Mouse (Mus musculus) layer of hippocampus, adult 2 months (tissue): ENCODE data around the gene Car12. TPM values are rescaled to one million over a fixed set of nuclear protein-coding genes. Genes with fewer than 3 reads are reported as not detected.

Experiments used
- DNase-seq, 2 experiments: peaks; one replicate each; pipeline ENCODE4 v3.0.0; 2022; ENCODE audit warnings: low spot score in 2 of 2
- H3K27ac ChIP-seq: fragments of 200-600 bp; 2 replicates; pipeline ENCODE4 v1.8.1; 2022
- H3K4me3 ChIP-seq: fragments of 200-600 bp; 2 replicates; pipeline ENCODE4 v1.8.1; 2022; ENCODE audit warnings: mild to moderate bottlenecking
- CTCF ChIP-seq: fragments of 200-600 bp; conservative IDR thresholded peaks from 2 replicates; pipeline ENCODE4 v1.8.1; 2022; ENCODE audit warnings: antibody characterized with exemption, mild to moderate bottlenecking, moderate library complexity
- long read RNA-seq, 2 experiments: library from polyadenylated mRNA; stranded (forward); transcript quantifications; one replicate each; pipeline ENCODE4 v2.0.0; 2021; ENCODE audit warnings: borderline mapping rate in 2 of 2
- total RNA-seq, 2 experiments: library from RNA; stranded (reverse); gene quantifications; 2 replicates each; pipeline ENCODE4 v1.2.3; 2021

The Car12 gene
- 10 to 100 TPM; 48.6 to 52.5 TPM for total RNA-seq
- long read RNA-seq, experiment 1, transcript Car12-202 (10 exons, 3,639 nt) = major isoform, 24 of 31 reads
- long read RNA-seq, experiment 1, partial matches to known transcripts = 2 of 31 reads
- long read RNA-seq, experiment 1, other reads (novel, unspliced or antisense) = 4 of 31 reads
- long read RNA-seq, experiment 2, transcript Car12-202 (10 exons, 3,639 nt) = major isoform, 18 of 30 reads
- long read RNA-seq, experiment 2, partial matches to known transcripts = 3 of 30 reads
- long read RNA-seq, experiment 2, other reads (novel, unspliced or antisense) = 9 of 30 reads

DNA sequence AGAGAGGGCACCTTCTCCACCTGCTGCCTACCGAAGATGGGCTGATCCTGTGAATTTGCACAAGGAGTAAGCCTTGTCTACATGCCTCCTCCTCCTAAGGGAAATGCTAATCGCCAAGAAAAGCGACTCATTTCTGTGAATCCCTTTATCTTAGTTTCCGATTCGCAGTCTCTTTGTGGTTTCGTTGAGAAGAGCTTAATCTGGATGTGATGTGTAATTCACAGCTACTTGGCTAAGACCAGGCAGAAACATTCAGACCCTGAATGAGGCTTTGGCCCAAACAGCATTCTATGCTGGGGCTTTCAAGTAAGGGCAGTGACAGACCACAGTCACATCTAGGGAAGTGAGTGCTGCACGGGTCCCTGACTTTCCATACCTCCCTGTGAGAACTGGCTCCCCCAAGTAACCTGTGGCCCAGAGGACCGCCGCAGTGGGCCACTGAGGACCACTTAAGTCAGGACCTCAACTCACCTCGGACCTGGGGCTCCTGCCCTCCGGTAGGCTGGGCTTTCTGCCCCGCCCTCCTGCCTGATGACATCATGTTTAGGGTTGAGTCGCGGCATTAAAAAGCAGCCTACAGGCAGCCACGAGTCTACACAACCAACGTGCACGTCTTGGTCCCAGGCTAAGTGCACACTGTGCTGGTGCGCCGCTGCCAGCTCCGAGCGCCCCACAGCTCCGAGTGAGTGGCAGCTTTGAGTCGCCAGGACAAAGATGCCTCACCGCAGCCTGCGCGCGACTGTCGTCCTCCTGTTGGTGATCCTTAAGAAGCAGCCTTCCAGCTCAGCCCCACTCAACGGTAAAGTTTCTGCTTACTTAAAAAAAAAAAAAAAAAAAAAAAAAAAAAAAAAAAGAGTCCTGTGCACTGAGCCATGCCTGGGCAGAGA, at the start of gene Car12:
Car12 (plus strand) TSS at position 552 of the 887 bp plus-strand sequence.
- Histone ChIP-seq H3K27ac (peak within 1 kb of the TSS; percentile 89), H3K4me3 (peak within 1 kb of the TSS; percentile 52)
- no peak for TF ChIP-seq CTCF
- peak in 1 of 2 experiments; percentile 32 for DNase-seq

DNA sequence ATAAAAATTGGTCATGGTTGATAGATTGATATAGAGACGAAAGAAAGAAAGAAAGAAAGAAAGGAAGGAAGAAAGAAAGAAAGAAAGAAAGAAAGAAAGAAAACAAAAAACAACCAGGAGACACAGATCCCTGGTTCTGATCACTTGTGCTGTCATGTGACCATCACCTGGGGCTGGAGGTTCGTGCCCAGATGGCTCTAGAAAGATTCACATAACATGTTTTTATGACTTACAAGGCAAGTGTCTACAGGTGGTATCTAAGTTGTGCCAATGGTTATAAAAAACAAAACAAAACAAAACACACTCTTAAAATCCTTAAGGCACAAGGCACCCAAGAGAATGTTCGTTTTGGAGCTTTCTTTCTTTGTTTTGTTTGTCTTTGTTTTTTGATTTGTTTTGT, 49.7 kb upstream of the Car12 start:
- TF ChIP-seq CTCF = no peak
- Histone ChIP-seq H3K4me3 (no peak overlapping the region), H3K27ac (no peak overlapping the region)
- DNase-seq = no peak

DNA sequence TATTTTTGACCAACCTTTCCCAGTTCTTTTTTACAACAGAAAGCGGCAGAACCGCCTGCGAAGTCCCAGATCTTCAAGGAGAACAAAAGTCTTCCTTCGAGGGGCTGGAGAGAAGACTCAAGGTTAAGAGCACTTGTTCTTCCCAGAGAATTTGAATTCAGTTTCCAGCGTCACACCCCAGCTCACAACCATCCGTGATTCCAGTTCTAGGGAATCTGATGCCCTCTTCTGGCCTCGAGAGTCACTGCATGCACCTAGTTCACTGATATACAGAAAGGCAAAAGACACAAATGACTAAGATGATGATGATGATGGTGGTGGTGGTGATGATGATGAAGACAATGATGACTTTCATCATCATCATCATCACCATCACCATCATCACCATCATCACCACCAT, 48.9 kb upstream of the Car12 start:
- Histone ChIP-seq H3K4me3 (no peak overlapping the region), H3K27ac (no peak overlapping the region)
- DNase-seq = no peak
- TF ChIP-seq CTCF = peak; percentile 54

DNA sequence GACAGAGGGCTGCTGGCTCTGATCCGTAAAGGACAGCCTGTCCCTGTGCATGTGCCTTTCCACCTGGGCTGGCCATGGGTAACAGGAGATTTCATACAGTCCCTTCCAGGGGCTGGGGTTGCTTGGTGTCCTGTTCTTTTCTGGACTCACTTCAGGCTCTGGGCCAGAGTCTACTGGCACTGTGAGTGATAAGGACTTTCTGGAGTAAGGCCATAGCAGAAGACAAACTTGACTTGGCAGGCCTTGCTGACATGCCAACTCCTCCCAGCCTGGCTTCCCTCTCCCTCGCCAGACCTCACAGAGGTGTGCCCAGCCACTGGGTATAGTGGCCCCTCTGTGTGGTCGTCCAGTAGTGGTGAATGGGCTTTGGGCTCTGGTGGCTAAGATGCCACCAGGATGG, 47.3 kb upstream of the Car12 start:
- no peak for TF ChIP-seq CTCF
- no peak overlapping the region for H3K4me3 ChIP-seq

DNA sequence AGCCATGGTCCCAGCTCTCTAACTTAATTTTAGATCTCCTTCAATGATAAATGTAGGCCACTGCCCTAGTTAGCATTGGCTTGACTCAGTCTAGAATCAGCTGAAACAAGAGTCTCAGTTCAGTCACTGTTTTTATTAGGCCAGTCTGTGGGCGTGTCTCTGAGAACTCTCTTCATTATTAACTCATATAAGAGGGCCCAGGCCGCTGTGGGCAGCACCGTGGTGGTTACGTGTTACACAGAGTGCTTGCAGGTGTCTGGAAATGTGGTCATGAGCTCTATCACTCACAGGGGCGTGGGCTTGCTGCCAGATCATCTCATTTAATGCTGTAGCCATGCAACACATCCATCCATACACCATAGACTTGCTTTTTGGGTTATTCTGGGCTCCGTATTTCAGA, 46.4 kb upstream of the Car12 start:
- no peak overlapping the region for H3K27ac ChIP-seq
- no peak overlapping the region for H3K4me3 ChIP-seq
- DNase-seq = no peak
- TF ChIP-seq CTCF = no peak

More for the DNA sequence above, 47.3 kb upstream of the Car12 start:
- H3K27ac ChIP-seq = no peak overlapping the region
- no peak for DNase-seq

DNA sequence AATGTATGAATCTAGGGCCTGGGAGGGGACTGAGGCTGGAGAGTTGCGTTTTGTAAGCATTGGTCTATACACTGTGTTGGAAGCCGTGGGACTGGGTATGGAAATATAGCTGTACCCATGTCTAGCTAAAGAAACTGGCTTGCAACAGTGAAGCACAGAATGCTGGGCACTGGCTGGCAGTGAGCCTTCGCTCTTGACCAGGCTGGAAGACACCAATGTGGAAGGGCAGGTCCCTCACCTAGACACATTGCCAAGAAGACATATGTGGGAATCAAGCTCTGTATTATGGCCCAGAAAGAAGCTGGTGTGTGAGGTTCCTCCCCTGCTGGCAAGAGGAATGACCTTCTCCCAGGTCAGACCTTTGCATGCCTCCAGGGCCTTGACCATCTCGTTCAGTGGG, 45.6 kb upstream of the Car12 start:
- TF ChIP-seq CTCF = no peak
- H3K27ac ChIP-seq = no peak overlapping the region
- DNase-seq = no peak
- H3K4me3 ChIP-seq = no peak overlapping the region

DNA sequence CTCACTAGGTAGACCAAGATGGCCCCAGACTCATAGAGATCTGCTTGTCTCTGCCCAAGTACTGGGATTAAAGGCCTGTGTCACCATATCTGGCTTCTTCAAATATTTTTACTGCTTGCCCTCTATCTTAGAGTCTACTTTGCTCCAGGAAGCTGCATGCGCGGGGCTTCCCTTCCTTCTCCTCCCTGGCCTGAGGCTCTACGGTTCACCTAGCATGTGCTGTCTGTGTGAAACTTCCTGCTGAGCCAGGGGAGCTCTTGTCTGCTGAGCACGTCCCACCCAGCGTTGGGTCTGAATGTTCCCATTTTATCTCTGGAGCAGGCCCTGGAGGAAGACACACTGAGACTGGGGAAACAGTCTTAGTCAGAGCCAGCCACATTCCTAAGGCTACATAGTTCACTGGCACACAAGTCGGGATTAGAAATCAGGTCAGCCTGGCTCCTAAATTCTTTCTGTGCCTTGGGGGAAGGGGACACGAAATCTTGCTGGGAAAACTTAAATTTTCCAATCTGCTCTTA, 43.9 kb upstream of the Car12 start:
- no peak for DNase-seq
- Histone ChIP-seq H3K27ac (no peak overlapping the region), H3K4me3 (no peak overlapping the region)
- no peak for TF ChIP-seq CTCF

DNA sequence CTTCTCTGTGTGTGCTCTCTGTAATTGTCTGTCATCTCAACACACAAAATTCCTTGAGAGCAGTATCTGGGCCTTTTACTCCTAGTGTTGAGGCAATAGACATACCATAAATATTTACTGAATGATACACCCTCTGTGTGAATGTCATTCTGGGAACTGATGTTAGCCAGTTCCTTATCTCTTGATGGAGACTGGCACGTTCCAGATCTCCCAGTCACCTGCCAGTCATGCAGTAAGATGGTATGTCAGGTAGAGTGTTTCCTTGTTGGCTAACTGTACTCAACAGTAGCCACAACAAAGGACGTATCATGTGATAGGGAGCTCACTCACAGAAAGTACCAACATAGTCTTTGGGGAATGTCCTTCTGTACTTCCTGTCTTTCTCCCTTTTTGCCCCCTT, 39.7 kb upstream of the Car12 start:
- Histone ChIP-seq H3K4me3 (no peak overlapping the region), H3K27ac (no peak overlapping the region)
- no peak for DNase-seq
- no peak for TF ChIP-seq CTCF

DNA sequence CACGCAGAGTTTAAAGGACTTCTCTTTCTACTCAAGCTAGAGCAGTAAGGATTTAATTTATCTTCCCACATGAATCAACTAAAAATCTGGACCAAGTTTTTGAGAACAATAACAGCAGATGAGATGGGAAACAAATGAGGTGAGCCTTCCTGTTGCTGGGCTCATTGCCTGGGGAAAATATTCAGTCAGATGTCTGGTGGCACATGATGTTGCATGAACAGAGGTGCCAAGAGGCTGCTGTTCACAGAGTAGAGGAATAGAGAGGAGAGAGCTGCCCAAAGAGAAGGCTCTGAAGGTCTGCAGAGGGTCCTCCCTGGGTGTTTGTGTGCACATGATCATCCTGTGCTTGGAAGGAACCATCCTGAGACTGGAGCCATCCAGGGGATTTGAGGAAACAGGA, 37.9 kb upstream of the Car12 start:
- DNase-seq = peak; percentile 28 to 59
- no peak for TF ChIP-seq CTCF
- Histone ChIP-seq H3K27ac (peak overlapping the region; percentile 73), H3K4me3 (no peak overlapping the region)

DNA sequence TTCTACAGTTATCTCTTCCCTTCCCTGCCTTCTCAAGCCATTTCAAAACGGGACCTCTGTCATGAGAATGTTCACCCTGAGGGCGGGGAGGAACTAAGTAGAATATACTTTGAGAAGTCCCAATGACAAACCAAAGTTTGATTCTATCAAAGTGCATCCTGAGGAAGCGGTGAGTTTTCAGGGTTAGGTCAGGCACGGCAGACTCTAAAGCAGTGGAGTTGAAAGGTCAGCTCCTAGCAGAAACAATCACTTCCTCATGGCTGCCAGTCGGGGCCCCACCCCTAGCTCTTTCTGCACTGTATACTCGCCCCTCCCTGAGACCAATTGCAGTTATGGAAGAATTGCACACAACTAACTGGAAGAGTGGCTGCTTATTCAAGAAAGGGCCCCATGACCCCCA, 33.4 kb upstream of the Car12 start:
- no peak for TF ChIP-seq CTCF
- no peak for DNase-seq
- no peak overlapping the region for H3K4me3 ChIP-seq
- H3K27ac ChIP-seq = no peak overlapping the region

DNA sequence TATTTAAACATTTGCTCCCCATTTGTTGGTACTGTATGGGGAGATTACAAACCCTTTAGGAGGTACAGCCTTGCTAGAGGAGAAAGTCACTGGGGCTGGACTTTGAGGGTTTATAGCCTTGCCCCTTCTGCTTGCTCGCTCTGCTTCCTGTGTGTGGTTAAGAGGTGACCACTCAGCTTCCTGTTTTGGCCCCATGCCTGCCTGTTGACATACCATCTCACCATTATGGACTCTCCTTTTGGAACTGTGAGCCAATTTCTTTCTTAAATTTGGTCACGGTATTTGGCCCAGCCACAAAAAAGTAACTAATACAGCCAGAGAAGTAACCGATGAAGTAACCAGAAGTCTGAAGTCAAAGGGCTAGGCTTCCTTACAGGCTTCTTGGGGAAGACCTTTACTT, 30.7 kb upstream of the Car12 start:
- H3K27ac ChIP-seq = no peak overlapping the region
- no peak for TF ChIP-seq CTCF
- H3K4me3 ChIP-seq = no peak overlapping the region
- no peak for DNase-seq

DNA sequence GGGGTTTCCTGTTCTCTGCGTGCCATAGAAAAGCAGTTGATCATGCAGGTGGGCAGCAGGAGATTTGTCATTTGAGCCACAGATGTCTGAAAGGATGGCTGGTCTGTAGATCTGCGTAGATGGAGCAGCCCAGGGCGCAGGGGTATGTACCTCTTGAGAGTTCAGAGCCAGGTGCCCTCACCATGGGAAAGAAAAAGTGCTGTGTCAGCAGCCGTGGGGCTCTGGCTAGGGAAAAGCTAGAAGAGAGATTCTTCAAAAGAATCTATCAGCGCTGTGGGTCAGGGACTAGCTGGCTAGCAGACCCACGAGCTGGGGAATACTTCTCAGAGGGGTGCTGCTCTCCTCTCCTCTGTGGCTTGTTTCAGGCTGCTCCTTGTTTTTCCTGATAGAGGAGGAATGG, 27.8 kb upstream of the Car12 start:
- H3K27ac ChIP-seq = no peak overlapping the region
- H3K4me3 ChIP-seq = no peak overlapping the region
- no peak for DNase-seq
- TF ChIP-seq CTCF = no peak

DNA sequence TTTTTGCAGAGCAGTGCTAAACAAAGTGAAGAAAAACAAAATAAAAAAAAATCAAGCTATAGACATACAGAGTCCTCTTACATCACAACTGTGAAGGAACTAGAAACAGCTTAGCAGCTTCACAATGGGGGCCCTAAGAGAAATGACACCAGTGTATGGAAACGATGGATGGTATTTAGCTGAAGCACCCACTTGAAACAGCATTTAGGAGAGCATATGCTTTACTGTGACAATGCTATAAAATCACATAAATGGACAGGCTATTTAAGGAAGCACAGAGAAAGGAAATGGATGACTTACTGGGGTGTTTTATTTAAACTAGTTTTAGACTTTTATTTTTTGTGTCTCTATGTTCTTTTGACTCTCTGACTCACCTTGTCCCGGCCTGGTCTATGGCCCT, 25.8 kb upstream of the Car12 start:
- no peak for TF ChIP-seq CTCF
- no peak for DNase-seq
- Histone ChIP-seq H3K4me3 (no peak overlapping the region), H3K27ac (no peak overlapping the region)
